Mouse (Mus musculus) hindbrain, embryonic 13.5 days (tissue): Measurements from ENCODE around the gene Cldn11. TPM values are rescaled to one million over a fixed set of nuclear protein-coding genes. Genes with fewer than 3 reads are reported as not detected.

Experiments
- ATAC-seq: fragments of 200-750 bp; cut with Nextera tagmentation; 2 replicates; pipeline ENCODE4 v1.8.0; 2017; ENCODE audit warnings: moderate TSS enrichment; ENCODE audit not compliant: low FRiP score
- H3K27ac ChIP-seq: fragments of 300-500 bp; sonication (generic); 2 replicates; pipeline ENCODE4 v1.5.1; 2015; ENCODE audit warnings: inconsistent platforms, mild to moderate bottlenecking, moderate library complexity
- H3K27me3 ChIP-seq: fragments of 300-500 bp; sonication (generic); 2 replicates; pipeline ENCODE4 v1.6.1; 2015; ENCODE audit warnings: mild to moderate bottlenecking, inconsistent platforms
- H3K36me3 ChIP-seq: fragments of 300-500 bp; sonication (generic); 2 replicates; pipeline ENCODE4 v1.6.1; 2015; ENCODE audit warnings: mild to moderate bottlenecking, inconsistent platforms
- H3K4me1 ChIP-seq: fragments of 300-500 bp; sonication (generic); replicated peaks from 2 replicates; pipeline ENCODE4 v1.6.1; 2015; ENCODE audit warnings: inconsistent platforms
- H3K4me2 ChIP-seq: fragments of 300-500 bp; sonication (generic); 2 replicates; pipeline ENCODE4 v1.6.1; 2015; ENCODE audit warnings: inconsistent platforms, mild to moderate bottlenecking, moderate library complexity
- H3K4me3 ChIP-seq: fragments of 300-500 bp; sonication (generic); 2 replicates; pipeline ENCODE4 v1.5.1; 2015; ENCODE audit warnings: mild to moderate bottlenecking, inconsistent platforms
- H3K9ac ChIP-seq: fragments of 300-500 bp; sonication (generic); 2 replicates; pipeline ENCODE4 v1.6.1; 2015; ENCODE audit warnings: mild to moderate bottlenecking, inconsistent platforms
- H3K9me3 ChIP-seq: fragments of 300-500 bp; sonication (generic); 2 replicates; pipeline ENCODE4 v1.6.1; 2016; ENCODE audit warnings: inconsistent platforms
- WGBS: fragments of 180-500 bp; shearing (Covaris S2); methylation state at CpG from one replicate; pipeline ENCODE4 v1.1.7; 2015; 5-methylcytosine and 5-hydroxymethylcytosine counted together
- polyA plus RNA-seq: library from polyadenylated mRNA; unstranded; fragments of >200 nt; fragmentation: Nextera tagmentation; extraction: Ambion mirVana; gene quantifications from 2 replicates; pipeline ENCODE4 v1.2.1, GENCODE M21; 2015

Cldn11 gene
- polyA plus RNA-seq, 1 experiment from 2014 or later = 53.9 TPM

- no peaks in the 10 kb centered on the region for H3K27me3 ChIP-seq
- no peak overlapping the region for H3K4me3 ChIP-seq
- H3K4me1 ChIP-seq = peaks cover 7% of the 10 kb centered on the region; the same call in 1 of the 2 replicates
- no peaks in the 10 kb centered on the region for H3K36me3 ChIP-seq
- H3K9me3 ChIP-seq = no peaks in the 10 kb centered on the region
- H3K4me2 ChIP-seq = no peak overlapping the region
- ATAC-seq = no peak
- WGBS = 95% methylated on average over 14 of the region's 14 CpGs
- H3K9ac ChIP-seq = no peak overlapping the region
- H3K27ac ChIP-seq = no peak overlapping the region
Measured at GRCm38 (mm10) chr3:31162860-31163259, 13.1 kb downstream of the Cldn11 start.

GRCm38 (mm10) chr3:31165803-31166202 is 16.1 kb downstream of the Cldn11 start:
- H3K36me3 ChIP-seq = no peaks in the 10 kb centered on the region
- no peaks in the 10 kb centered on the region for H3K27me3 ChIP-seq
- H3K9me3 ChIP-seq = no peaks in the 10 kb centered on the region
- WGBS = 52% methylated on average over 3 of the region's 3 CpGs
- H3K4me2 ChIP-seq = no peak overlapping the region
- H3K9ac ChIP-seq = no peak overlapping the region
- ATAC-seq = peak; percentile 59; the same call in 1 of the 2 replicates
- no peak overlapping the region for H3K27ac ChIP-seq
- H3K4me3 ChIP-seq = no peak overlapping the region
- peaks cover 7% of the 10 kb centered on the region; the same call in 1 of the 2 replicates for H3K4me1 ChIP-seq

GRCm38 (mm10) chr3:31166365-31166871 is 16.7 kb downstream of the Cldn11 start:
- H3K9me3 ChIP-seq = no peaks in the 10 kb centered on the region
- ATAC-seq = peak; percentile 83
- no peak overlapping the region for H3K27ac ChIP-seq
- H3K4me2 ChIP-seq = 0 out of 2 replicates have a peak overlapping the region, but pooled peaks have one; percentile 8
- 26% methylated on average over 12 of the region's 12 CpGs for WGBS
- peaks cover 7% of the 10 kb centered on the region; the same call in 1 of the 2 replicates for H3K4me1 ChIP-seq
- no peak overlapping the region for H3K9ac ChIP-seq
- H3K27me3 ChIP-seq = no peaks in the 10 kb centered on the region
- H3K4me3 ChIP-seq = no peak overlapping the region
- no peaks in the 10 kb centered on the region for H3K36me3 ChIP-seq

GRCm38 (mm10) chr3:31190342-31190741 is 40.6 kb downstream of the Cldn11 start:
- H3K9me3 ChIP-seq = no peaks in the 10 kb centered on the region
- 91% methylated on average over 7 of the region's 7 CpGs for WGBS
- no peaks in the 10 kb centered on the region for H3K27me3 ChIP-seq
- H3K27ac ChIP-seq = no peak overlapping the region
- H3K4me3 ChIP-seq = no peak overlapping the region
- no peaks in the 10 kb centered on the region for H3K36me3 ChIP-seq
- no peak overlapping the region for H3K9ac ChIP-seq
- no peak overlapping the region for H3K4me2 ChIP-seq
- ATAC-seq = no peak
- H3K4me1 ChIP-seq = no peaks in the 10 kb centered on the region

- H3K4me3 ChIP-seq = no peak overlapping the region
- H3K27me3 ChIP-seq = no peaks in the 10 kb centered on the region
- no peaks in the 10 kb centered on the region for H3K4me1 ChIP-seq
- no peaks in the 10 kb centered on the region for H3K9me3 ChIP-seq
- no peak overlapping the region for H3K4me2 ChIP-seq
- no peaks in the 10 kb centered on the region for H3K36me3 ChIP-seq
- no peak overlapping the region for H3K9ac ChIP-seq
- no peak overlapping the region for H3K27ac ChIP-seq
- no peak for ATAC-seq
- 64% methylated on average over 10 of the region's 10 CpGs for WGBS
Measured at GRCm38 (mm10) chr3:31191402-31191801, 41.7 kb downstream of the Cldn11 start.

- Histone ChIP-seq H3K9ac (no peak overlapping the region), H3K27me3 (no peaks in the 10 kb centered on the region), H3K4me2 (no peak overlapping the region), H3K36me3 (no peaks in the 10 kb centered on the region), H3K4me3 (no peak overlapping the region), H3K9me3 (no peaks in the 10 kb centered on the region), H3K27ac (no peak overlapping the region), H3K4me1 (no peaks in the 10 kb centered on the region)
- no peak for ATAC-seq
- WGBS = 90% methylated on average over 17 of the region's 17 CpGs
Measured at GRCm38 (mm10) chr3:31199162-31199877, 49.6 kb downstream of the Cldn11 start.

GRCm38 (mm10) chr3:31203947-31204346 is 54.2 kb downstream of the Cldn11 start:
- ATAC-seq = no peak
- Histone ChIP-seq H3K4me2 (no peak overlapping the region), H3K4me3 (no peak overlapping the region), H3K36me3 (no peaks in the 10 kb centered on the region), H3K27ac (no peak overlapping the region), H3K4me1 (peaks cover 4% of the 10 kb centered on the region; the same call in 1 of the 2 replicates), H3K9ac (no peak overlapping the region), H3K9me3 (no peaks in the 10 kb centered on the region), H3K27me3 (no peaks in the 10 kb centered on the region)
- 98% methylated on average over 11 of the region's 11 CpGs for WGBS

GRCm38 (mm10) chr3:31205167-31205566 is 55.4 kb downstream of the Cldn11 start:
- no peak overlapping the region for H3K9ac ChIP-seq
- H3K4me3 ChIP-seq = no peak overlapping the region
- no peaks in the 10 kb centered on the region for H3K36me3 ChIP-seq
- peaks cover 5% of the 10 kb centered on the region; the same call in 1 of the 2 replicates for H3K27me3 ChIP-seq
- 91% methylated on average over 3 of the region's 3 CpGs for WGBS
- H3K4me1 ChIP-seq = peaks cover 10% of the 10 kb centered on the region
- H3K4me2 ChIP-seq = no peak overlapping the region
- no peak for ATAC-seq
- no peak overlapping the region for H3K27ac ChIP-seq
- no peaks in the 10 kb centered on the region for H3K9me3 ChIP-seq

GRCm38 (mm10) chr3:31208046-31208445 is 58.3 kb downstream of the Cldn11 start:
- Histone ChIP-seq H3K9ac (no peak overlapping the region), H3K27ac (no peak overlapping the region), H3K9me3 (no peaks in the 10 kb centered on the region), H3K36me3 (no peaks in the 10 kb centered on the region), H3K4me2 (no peak overlapping the region), H3K27me3 (peaks cover 5% of the 10 kb centered on the region; the same call in 1 of the 2 replicates), H3K4me3 (no peak overlapping the region), H3K4me1 (peaks cover 16% of the 10 kb centered on the region)
- 71% methylated on average over 4 of the region's 4 CpGs for WGBS
- ATAC-seq = no peak

GRCm38 (mm10) chr3:31208458-31208994 is 58.8 kb downstream of the Cldn11 start:
- 14% methylated on average over 6 of the region's 6 CpGs for WGBS
- Histone ChIP-seq H3K36me3 (no peaks in the 10 kb centered on the region), H3K9me3 (no peaks in the 10 kb centered on the region), H3K9ac (no peak overlapping the region; the same call in 1 of the 2 replicates), H3K4me3 (no peak overlapping the region), H3K4me2 (peak overlapping the region; percentile 45; the same call in 1 of the 2 replicates), H3K27ac (no peak overlapping the region), H3K27me3 (peaks cover 5% of the 10 kb centered on the region; the same call in 1 of the 2 replicates), H3K4me1 (peaks cover 21% of the 10 kb centered on the region)
- ATAC-seq = no peak

GRCm38 (mm10) chr3:31209001-31209400 is 59.3 kb downstream of the Cldn11 start:
- Histone ChIP-seq H3K4me2 (peak overlapping the region; percentile 45), H3K36me3 (no peaks in the 10 kb centered on the region), H3K4me3 (no peak overlapping the region), H3K27me3 (peaks cover 5% of the 10 kb centered on the region; the same call in 1 of the 2 replicates), H3K9me3 (no peaks in the 10 kb centered on the region), H3K27ac (no peak overlapping the region), H3K4me1 (peaks cover 25% of the 10 kb centered on the region), H3K9ac (peak overlapping the region; percentile 53; the same call in 1 of the 2 replicates)
- 0 out of 2 replicates have a peak, but pooled peaks have one; percentile 33 for ATAC-seq
- WGBS = 10% methylated on average over 19 of the region's 19 CpGs

- H3K36me3 ChIP-seq = no peaks in the 10 kb centered on the region
- peaks cover 5% of the 10 kb centered on the region; the same call in 1 of the 2 replicates for H3K27me3 ChIP-seq
- WGBS = 47% methylated on average over 9 of the region's 9 CpGs
- no peak for ATAC-seq
- no peak overlapping the region for H3K27ac ChIP-seq
- H3K4me2 ChIP-seq = no peak overlapping the region
- peaks cover 28% of the 10 kb centered on the region for H3K4me1 ChIP-seq
- H3K9ac ChIP-seq = no peak overlapping the region
- H3K4me3 ChIP-seq = no peak overlapping the region
- no peaks in the 10 kb centered on the region for H3K9me3 ChIP-seq
Measured at GRCm38 (mm10) chr3:31212205-31213038, 62.7 kb downstream of the Cldn11 start.
